Mouse (Mus musculus) left cerebral cortex, postnatal 25 days (tissue): Measurements from ENCODE around the gene Ifna15. TPM values are rescaled to one million over a fixed set of nuclear protein-coding genes. Genes with fewer than 3 reads are reported as not detected.
"Not testable (repeated sequence)": the region's sequence is repeated elsewhere in the genome, so short reads cannot be mapped to it uniquely, and the experiment has no call there.

Experiments
- DNase-seq, 2 experiments: peaks; one replicate each; pipeline ENCODE4 v3.0.0; 2022; ENCODE audit warnings: low spot score in 2 of 2, mixed read lengths in 1 of 2
- intact Hi-C: fragments of 180-260 bp; cut with DNase I; formaldehyde crosslinking; loops from one replicate; pipeline ENCODE4 v1.15.1; 2025
- total RNA-seq, 2 experiments: library from RNA; stranded (reverse); gene quantifications; 2 replicates each; pipeline ENCODE4 v1.2.3; 2021

The Ifna15 gene
- not detected for total RNA-seq

- DNase-seq, intact Hi-C loops: not testable (repeated sequence)
These were observed at the start of gene Ifna15 for GRCm38 (mm10) chr4:88558145-88558544. Gene Ifna15, minus strand, starts transcription at chr4:88558245.

DNA sequence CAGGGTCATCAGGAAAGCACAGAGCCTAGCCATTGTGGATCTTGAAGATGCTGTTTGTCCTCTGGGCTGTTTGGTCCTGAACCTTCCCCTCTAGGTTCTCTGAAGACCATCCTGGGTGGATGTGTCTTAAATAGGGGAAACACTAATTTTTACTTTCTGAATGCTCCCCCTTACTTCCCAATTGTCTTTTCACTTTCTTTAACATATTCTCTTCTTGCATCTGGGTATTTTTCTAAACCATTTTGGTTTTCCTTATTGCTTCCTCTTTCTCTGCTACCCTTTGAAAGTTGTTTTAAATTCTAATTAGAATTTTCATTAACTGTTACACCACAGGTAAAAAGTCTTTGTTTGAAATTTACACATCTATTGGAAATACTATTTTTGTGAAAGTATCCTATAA, 45.2 kb upstream of the Ifna15 start, which contains the start of gene Ifna12:
TSS of gene Ifna12 (minus strand) at position 101 of the 400 bp plus-strand sequence.
- intact Hi-C loops = no loop called here
- DNase-seq = no peak

DNA sequence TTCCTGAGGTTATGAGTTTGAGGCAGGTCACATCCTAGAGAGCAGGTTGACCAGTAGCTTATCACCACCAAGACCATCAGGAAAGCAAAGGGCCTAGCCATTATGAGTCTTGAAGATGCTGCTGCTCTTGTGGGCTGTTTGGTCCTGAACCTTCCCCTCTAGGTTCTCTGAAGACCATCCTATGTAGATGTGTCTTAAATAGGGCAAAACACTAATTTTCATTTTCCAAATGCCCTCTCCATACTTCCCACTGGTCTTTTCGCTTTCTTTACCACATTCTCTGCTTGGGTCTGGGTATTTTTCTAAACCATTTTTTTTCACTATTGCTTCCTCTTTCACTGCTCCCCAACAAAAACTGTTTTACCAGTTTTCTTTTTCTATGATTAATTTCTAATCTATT, 34.2 kb upstream of the Ifna15 start, which contains the start of gene Ifna9:
TSS of gene Ifna9 (minus strand) at position 101 of the 400 bp plus-strand sequence.
- intact Hi-C loops = no loop called here
- DNase-seq = no peak

- no peak for DNase-seq
- intact Hi-C loops = no loop called here
These were observed 13.7 kb upstream of the Ifna15 start, which contains the start of gene Ifna14 for GRCm38 (mm10) chr4:88571698-88572097. Gene Ifna14, minus strand, starts transcription at chr4:88571798.

- no peak for DNase-seq
- intact Hi-C loops = no loop called here
These were observed 3.7 kb upstream of the Ifna15 start for GRCm38 (mm10) chr4:88561791-88562190.

GRCm38 (mm10) chr4:88550161-88550945, 7.7 kb downstream of the Ifna15 start:
- peak; percentile 52 to 66 for DNase-seq
- intact Hi-C loops = no loop called here

GRCm38 (mm10) chr4:88547986-88548385, 10.1 kb downstream of the Ifna15 start:
- DNase-seq = no peak
- intact Hi-C loops = loop anchor here (10.0 kb wide), 3 partner anchors 193 to 763 kb away; partner anchors contain the start of gene Mllt3

DNA sequence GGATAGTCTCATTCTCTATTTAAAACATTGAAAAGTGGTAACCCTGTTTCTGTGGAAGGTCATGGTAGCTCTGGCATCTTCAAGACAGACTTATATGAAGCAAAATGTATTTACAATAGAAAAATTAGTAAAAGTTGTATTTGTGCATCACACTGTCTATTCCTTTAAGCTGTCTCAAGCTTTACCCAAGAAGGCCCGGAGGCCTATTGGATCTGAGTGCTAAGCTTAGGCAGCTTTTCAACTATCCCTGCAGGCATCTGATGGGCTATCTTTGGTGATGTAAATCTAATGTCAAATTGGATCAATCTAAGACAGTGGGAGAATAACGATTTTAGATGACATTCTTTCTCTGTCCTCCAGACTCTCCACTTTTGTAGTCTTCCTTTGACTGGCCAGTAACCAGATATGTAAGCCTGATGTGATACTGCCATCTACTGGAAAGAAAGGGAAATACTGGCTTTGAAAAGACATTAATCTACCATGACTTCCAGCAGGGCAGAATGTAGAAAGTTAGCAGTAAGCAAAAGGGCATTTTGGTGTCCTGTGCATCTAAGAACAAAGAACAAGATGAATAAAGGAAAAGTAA, 14.3 kb downstream of the Ifna15 start:
- intact Hi-C loops = loop anchor here (2.0 to 10.0 kb wide), 5 partner anchors 19 to 1175 kb away; partner anchors contain the start of gene Mllt3

DNA sequence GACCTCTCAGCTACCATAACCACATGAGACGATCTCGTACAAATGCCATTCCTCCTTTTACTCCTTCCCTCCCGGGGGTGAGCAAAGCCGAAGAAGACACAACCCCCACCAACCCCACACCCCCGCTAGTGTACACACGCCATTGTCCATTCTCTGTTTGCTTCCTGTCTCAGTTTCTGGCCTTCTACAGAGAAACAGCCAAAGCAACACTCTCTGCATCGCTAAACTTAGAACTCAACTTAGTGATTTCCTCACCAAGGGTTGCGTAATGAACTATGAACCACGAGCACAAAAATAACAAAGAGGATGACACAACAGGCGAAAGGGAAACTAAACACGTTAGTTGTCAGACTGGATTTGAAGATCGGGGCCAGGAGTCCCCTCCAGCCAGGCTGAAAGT, 20.7 kb downstream of the Ifna15 start:
- DNase-seq = no peak

More for the DNA sequence above, 14.3 kb downstream of the Ifna15 start:
- peak; percentile 46 to 74 for DNase-seq

DNA sequence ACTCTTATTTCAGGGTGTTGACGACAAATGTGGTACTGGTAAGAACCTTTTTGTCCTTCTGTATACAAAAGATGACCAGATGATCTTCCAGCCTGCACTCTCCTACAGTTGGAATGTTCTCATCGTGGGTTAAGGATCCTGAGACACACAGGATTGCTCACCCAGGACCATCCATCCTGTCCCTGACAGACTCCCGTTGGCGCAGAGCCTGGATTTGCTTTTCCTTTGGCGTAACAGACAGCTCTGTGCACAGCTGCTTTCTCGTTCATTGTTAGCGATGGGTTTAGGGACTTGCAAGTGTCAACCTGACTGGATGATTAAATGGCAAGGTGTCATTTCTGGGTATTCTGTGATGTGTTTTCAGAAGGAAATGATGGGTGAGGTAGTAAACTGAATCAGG, 21.4 kb downstream of the Ifna15 start:
- intact Hi-C loops = no loop called here
- DNase-seq = no peak

More for the DNA sequence above, 20.7 kb downstream of the Ifna15 start:
- intact Hi-C loops = no loop called here

DNA sequence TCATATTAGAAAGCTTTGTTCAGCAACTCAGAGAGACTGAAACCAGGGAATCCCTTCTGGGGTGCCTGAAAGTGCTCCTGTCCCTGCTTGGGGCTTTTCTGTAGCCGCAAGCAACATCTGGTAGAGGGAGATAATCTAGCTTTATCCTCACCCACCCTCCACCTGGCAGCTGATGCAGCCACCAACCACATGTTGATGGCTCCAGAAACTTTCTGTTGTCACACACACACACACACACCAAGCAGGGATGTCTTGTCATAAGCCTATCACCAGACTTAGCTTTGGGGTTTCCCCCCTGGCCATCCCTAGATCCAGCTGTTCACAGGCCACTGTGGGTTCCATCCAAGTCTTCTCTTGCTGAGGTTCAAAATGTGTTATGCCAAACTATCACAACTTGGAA, 22.3 kb downstream of the Ifna15 start:
- no peak for DNase-seq
- intact Hi-C loops = no loop called here

DNA sequence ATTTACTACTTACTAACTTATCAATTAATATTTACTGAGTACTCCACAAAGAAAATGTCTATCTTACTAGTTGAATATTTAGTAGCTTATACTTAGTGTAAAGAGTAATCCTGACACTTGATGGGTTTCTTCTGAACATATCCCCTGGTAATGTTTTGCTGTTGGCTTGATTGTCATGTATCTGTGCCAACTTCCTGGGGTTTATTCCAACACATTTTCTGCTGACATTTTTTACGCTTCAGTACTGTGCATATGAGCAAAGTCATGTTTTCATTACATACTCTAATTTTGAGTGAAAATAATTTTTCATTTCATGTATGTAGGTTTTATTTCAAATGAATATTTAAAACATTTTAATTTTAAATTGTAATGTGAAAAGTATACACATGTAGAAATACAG, 23.1 kb downstream of the Ifna15 start:
- no peak for DNase-seq
- intact Hi-C loops = no loop called here

DNA sequence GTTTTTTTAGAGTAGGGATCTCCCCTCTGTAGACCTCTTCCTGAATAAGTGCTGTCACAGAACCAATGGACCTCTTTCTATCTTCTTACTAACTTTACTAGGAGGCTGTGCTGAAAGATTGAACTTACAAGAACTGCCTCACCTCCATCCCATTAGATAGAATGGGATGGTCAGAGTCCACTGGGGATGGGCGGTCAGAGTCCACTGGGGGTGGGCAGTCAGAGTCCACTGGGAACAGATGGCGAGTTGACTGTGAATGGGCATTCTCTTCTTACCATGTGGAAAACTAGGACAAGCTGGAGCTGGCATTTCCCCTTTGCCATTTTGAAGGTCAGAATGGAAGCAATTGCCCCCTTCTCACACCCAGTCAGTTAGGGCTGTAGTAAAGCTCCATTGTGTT, 24.5 kb downstream of the Ifna15 start:
- no peak for DNase-seq
- intact Hi-C loops = no loop called here

GRCm38 (mm10) chr4:88530892-88531291, 27.2 kb downstream of the Ifna15 start:
- intact Hi-C loops = no loop called here

GRCm38 (mm10) chr4:88530271-88530670, 27.8 kb downstream of the Ifna15 start:
- DNase-seq = no peak
- intact Hi-C loops = no loop called here

More at GRCm38 (mm10) chr4:88530892-88531291, 27.2 kb downstream of the Ifna15 start:
- no peak for DNase-seq

DNA sequence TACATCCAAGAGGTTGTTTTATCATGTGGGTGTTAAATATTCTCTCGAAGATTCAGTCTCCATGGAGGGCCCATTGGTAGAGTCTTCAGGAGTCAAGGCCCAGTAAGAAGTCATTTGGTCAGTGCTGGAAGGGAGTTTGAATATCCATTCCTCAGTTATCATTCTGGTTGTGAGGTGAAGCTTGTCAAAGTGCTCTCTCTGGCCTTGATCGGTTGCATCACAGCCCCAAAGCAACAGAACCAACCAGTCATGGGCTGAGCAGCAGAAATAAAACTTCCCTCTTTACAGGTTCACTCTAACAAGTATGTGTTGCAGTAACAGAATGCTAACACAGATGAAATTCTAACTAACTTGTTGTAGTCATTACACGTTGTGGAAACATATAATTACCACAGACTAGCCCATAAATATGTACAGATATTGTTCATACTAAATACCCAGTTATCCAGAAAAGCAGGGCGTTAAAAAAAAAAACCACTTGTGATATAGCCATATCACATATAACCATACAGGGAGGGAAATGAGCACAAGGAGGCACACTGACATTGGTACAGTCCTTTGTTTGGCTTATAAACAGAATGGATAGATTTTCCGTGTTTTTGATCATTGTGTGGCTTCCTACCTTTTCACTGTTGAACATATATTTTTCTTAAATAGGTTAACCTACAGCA, 31.5 kb downstream of the Ifna15 start:
- DNase-seq = no peak
- intact Hi-C loops = no loop called here

- intact Hi-C loops = loop anchor here (2.0 kb wide), 1 partner anchor 17 kb away; no protein-coding TSS in a partner anchor
- no peak for DNase-seq
These were observed 32.7 kb downstream of the Ifna15 start for GRCm38 (mm10) chr4:88525393-88525792.

- intact Hi-C loops = no loop called here
- no peak for DNase-seq
These were observed 34.8 kb downstream of the Ifna15 start for GRCm38 (mm10) chr4:88523241-88523640.

GRCm38 (mm10) chr4:88522674-88523073, 35.4 kb downstream of the Ifna15 start, which contains the start of gene Ifnb1:
Gene Ifnb1, minus strand, starts transcription at chr4:88522774.
- DNase-seq = no peak
- intact Hi-C loops = no loop called here

- intact Hi-C loops = loop anchor here (10.0 kb wide), 1 partner anchor 163 kb away; no protein-coding TSS in a partner anchor
- DNase-seq = no peak
These were observed 40.1 kb downstream of the Ifna15 start for GRCm38 (mm10) chr4:88517957-88518356.
